Mouse (Mus musculus) erythroblast, embryonic 14.5 days (primary cell): ENCODE results near the gene P2ry6.

Experiments used
- GATA1 ChIP-seq: IDR thresholded peaks from 2 replicates; pipeline ENCODE4 v1.6.1; 2012; ENCODE audit warnings: low read length, inconsistent platforms, mixed read lengths
- TAL1 ChIP-seq: IDR thresholded peaks from 3 replicates; pipeline ENCODE4 v1.6.1; 2012; ENCODE audit warnings: low read length, inconsistent platforms, mixed read lengths

DNA sequence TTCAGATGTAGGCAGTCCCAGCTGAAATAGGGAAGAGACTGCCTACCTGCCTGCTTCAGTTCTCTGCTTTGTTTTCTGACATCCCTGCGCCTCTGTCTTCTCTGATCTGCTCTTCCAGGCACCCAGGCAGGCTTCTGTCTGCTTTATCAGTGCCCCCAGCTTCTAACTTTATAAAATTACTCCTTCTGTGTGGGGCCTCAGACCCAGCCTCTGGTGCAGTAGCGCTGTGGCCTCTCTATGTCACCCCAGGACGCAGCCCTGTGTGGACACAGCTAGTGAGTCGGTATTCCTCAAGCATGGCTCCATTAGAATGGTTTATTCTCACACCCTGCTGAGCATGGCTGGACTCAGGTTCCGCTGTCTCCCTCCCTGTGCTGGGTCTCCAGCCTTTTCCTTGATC is 24.4 kb downstream of the P2ry6 start:
- TF ChIP-seq GATA1 (no peak), TAL1 (no peak)
